Mouse (Mus musculus) midbrain, embryonic 12.5 days (tissue): ENCODE measurements at regions not wholly inside any gene's neighbourhood (a gene's known extent, or its start where the extent isn't known, plus 50 kb on each side); places are given as distances from the start of the nearest gene placed in this dataset.

Experiments used
- ATAC-seq: fragments of 200-750 bp; cut with Nextera tagmentation; 2 replicates; pipeline ENCODE4 v1.8.0; 2017; ENCODE audit warnings: low read depth, moderate TSS enrichment, moderate library complexity; ENCODE audit not compliant: low FRiP score
- H3K27ac ChIP-seq: fragments of 300-500 bp; sonication (generic); replicated peaks from 2 replicates; pipeline ENCODE4 v1.5.1; 2016; ENCODE audit warnings: mild to moderate bottlenecking
- H3K27me3 ChIP-seq: fragments of 300-500 bp; sonication (generic); 2 replicates; pipeline ENCODE4 v1.6.1; 2016; ENCODE audit warnings: mild to moderate bottlenecking
- H3K36me3 ChIP-seq: fragments of 300-500 bp; sonication (generic); 2 replicates; pipeline ENCODE4 v1.6.1; 2016
- H3K4me1 ChIP-seq: fragments of 300-500 bp; sonication (generic); 2 replicates; pipeline ENCODE4 v1.6.1; 2016
- H3K4me2 ChIP-seq: fragments of 300-500 bp; sonication (generic); replicated peaks from 2 replicates; pipeline ENCODE4 v1.6.1; 2016; ENCODE audit warnings: mild to moderate bottlenecking, moderate library complexity
- H3K4me3 ChIP-seq: fragments of 300-500 bp; sonication (generic); 2 replicates; pipeline ENCODE4 v1.5.1; 2016; ENCODE audit warnings: mild to moderate bottlenecking
- H3K9ac ChIP-seq: fragments of 300-500 bp; sonication (generic); replicated peaks from 2 replicates; pipeline ENCODE4 v1.6.1; 2016; ENCODE audit warnings: mild to moderate bottlenecking, moderate library complexity
- H3K9me3 ChIP-seq: fragments of 300-500 bp; sonication (generic); 2 replicates; pipeline ENCODE4 v1.6.1; 2016; ENCODE audit warnings: mild to moderate bottlenecking
- WGBS: fragments of 180-500 bp; shearing (Covaris S2); methylation state at CpG from one replicate; pipeline ENCODE4 v1.1.7; 2016; 5-methylcytosine and 5-hydroxymethylcytosine counted together

DNA sequence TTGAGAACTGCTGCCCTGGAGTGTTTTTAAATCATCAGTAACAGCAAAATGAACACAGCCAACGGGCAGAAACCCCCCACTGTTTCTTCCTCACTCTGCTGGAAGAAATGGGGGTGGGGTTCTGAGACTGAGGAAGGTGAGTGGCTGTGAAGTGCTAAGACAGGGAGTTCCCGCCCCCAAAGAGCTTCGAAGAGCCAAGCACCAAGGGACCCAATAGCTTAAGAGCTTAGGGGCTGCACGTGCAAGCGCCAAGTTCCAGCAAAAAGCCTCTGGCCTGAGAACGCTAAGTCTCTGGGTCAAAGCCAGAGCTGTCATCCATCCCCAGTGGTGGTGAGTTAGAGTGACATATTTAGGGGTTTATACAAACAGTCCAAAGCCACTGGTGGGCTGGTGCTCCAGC is 55.1 kb upstream of the Pcbd1 start:
- no peak overlapping the region for H3K27ac ChIP-seq
- no peaks in the 10 kb centered on the region for H3K27me3 ChIP-seq
- H3K36me3 ChIP-seq = no peaks in the 10 kb centered on the region
- no peak overlapping the region for H3K4me2 ChIP-seq
- H3K9me3 ChIP-seq = no peaks in the 10 kb centered on the region
- no peak overlapping the region for H3K4me3 ChIP-seq
- no peak for ATAC-seq
- no peak overlapping the region for H3K9ac ChIP-seq
- H3K4me1 ChIP-seq = no peaks in the 10 kb centered on the region
- WGBS = 52% methylated on average over 6 of the region's 6 CpGs

DNA sequence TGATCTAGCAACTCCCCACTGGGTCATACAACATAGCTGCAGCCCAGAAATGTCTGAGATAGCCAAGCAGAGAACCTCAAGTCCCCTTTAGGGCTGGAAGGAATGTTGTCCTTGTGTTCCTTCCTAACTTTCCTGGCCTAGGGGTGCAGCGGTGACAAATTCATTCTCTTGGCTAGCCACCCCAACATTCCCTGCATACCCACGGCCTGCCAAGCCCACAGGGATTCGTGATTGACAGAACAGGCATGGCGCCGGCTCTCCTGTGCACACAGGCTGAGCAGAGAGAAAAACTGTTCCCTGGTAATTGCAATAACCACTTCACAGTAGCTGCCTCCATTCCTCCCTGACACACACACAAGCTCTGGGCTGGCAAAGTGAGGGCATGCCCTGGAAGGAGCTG is 60.5 kb upstream of the Pcbd1 start:
- no peak overlapping the region for H3K4me3 ChIP-seq
- 78% methylated on average over 5 of the region's 5 CpGs for WGBS
- H3K27ac ChIP-seq = no peak overlapping the region
- H3K9me3 ChIP-seq = no peaks in the 10 kb centered on the region
- ATAC-seq = no peak
- no peak overlapping the region for H3K4me2 ChIP-seq
- H3K4me1 ChIP-seq = no peaks in the 10 kb centered on the region
- no peaks in the 10 kb centered on the region for H3K36me3 ChIP-seq
- no peak overlapping the region for H3K9ac ChIP-seq
- no peaks in the 10 kb centered on the region for H3K27me3 ChIP-seq

DNA sequence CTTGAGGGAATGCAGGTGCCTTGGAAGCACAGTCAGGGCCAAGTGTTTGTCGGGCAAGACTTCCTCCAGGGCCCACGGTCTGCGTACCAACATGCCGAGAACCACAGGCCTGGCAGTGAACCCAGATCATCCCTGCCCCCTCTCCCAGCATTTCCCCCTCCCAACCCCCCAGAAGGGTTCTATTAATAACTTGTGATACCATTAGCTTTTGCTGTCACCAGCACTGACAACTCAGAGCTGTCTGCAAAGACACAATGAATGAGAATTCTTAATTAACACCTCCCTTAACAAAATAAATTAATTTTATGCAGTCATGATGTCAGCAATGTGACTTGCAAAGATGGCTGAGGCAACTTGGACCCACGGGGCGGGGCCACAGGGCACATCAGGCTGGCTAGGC is 61.9 kb upstream of the Pcbd1 start:
- 86% methylated on average over 6 of the region's 6 CpGs for WGBS
- Histone ChIP-seq H3K27me3 (no peaks in the 10 kb centered on the region), H3K4me1 (no peaks in the 10 kb centered on the region), H3K9ac (no peak overlapping the region), H3K4me3 (no peak overlapping the region), H3K4me2 (no peak overlapping the region), H3K9me3 (no peaks in the 10 kb centered on the region), H3K36me3 (no peaks in the 10 kb centered on the region), H3K27ac (no peak overlapping the region)
- ATAC-seq = no peak

DNA sequence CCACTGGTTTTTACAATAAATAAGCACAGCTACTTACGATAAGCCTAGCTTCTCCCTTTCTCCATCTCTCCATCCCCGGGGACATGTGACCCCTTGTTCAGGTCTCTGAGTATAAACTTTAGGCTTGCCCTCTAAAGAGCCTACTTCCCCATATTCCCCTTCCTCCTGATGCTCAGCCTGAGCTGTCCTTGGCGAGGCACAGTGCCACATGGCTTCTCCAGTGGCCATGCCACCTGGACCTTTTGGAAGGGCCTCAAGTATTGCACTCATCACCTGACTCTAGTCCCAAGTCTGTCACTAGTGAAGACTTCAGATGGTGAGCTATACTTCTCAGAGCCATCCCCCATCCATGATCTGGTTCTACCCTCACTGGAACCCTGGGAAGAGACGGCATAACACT is 64.1 kb upstream of the Pcbd1 start:
- Histone ChIP-seq H3K9ac (no peak overlapping the region), H3K27ac (no peak overlapping the region), H3K4me2 (no peak overlapping the region), H3K4me1 (no peaks in the 10 kb centered on the region), H3K4me3 (no peak overlapping the region), H3K27me3 (no peaks in the 10 kb centered on the region), H3K36me3 (no peaks in the 10 kb centered on the region), H3K9me3 (no peaks in the 10 kb centered on the region)
- no peak for ATAC-seq
- 76% methylated on average over 4 of the region's 4 CpGs for WGBS

DNA sequence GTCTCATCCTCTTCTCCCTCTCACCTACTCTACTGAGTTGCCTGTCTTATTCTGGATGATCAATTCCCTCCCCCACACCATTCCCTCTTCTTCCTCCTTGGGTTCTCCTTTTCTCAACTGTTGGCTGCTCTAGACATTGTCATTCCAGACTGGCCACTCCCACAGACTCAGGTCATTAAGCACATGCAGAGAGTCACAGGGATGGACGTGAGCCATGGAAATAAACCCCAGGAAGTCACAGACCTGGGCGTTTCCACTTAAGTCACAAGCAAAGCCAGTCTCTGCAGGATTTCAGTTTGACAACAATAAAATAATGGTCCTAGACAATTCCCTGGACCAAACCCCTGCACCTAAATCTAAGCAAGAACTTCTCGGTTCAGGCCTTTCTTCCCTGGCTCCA is 65.0 kb upstream of the Pcbd1 start:
- no peak overlapping the region for H3K4me2 ChIP-seq
- H3K27me3 ChIP-seq = no peaks in the 10 kb centered on the region
- H3K36me3 ChIP-seq = no peaks in the 10 kb centered on the region
- H3K4me1 ChIP-seq = no peaks in the 10 kb centered on the region
- WGBS = 50% methylated on average over 3 of the region's 3 CpGs
- no peak overlapping the region for H3K9ac ChIP-seq
- ATAC-seq = no peak
- H3K27ac ChIP-seq = no peak overlapping the region
- no peaks in the 10 kb centered on the region for H3K9me3 ChIP-seq
- H3K4me3 ChIP-seq = no peak overlapping the region

DNA sequence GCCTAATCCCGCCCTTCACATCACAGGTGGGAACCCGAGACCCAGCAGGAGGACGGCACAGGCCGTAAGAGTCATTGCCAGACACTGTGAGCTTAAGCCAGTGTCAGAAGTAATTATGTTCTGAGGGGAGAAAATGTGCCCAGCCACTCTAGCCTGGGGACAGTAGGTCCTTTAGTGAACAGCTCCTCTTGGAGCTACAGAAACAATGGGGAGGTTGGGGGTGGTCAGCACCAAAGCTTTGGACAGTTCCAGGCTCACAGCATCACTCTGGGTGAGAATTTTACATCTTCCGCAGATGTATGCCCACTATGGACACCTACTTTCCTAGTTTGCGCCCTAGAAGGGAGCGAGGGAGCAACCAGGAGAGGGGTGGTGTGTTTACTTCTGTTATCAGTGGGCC is 65.7 kb upstream of the Pcbd1 start:
- H3K9me3 ChIP-seq = no peaks in the 10 kb centered on the region
- no peaks in the 10 kb centered on the region for H3K36me3 ChIP-seq
- H3K4me1 ChIP-seq = no peaks in the 10 kb centered on the region
- no peak overlapping the region for H3K9ac ChIP-seq
- 45% methylated on average over 7 of the region's 7 CpGs for WGBS
- ATAC-seq = no peak
- no peaks in the 10 kb centered on the region for H3K27me3 ChIP-seq
- H3K27ac ChIP-seq = no peak overlapping the region
- no peak overlapping the region for H3K4me2 ChIP-seq
- no peak overlapping the region for H3K4me3 ChIP-seq

DNA sequence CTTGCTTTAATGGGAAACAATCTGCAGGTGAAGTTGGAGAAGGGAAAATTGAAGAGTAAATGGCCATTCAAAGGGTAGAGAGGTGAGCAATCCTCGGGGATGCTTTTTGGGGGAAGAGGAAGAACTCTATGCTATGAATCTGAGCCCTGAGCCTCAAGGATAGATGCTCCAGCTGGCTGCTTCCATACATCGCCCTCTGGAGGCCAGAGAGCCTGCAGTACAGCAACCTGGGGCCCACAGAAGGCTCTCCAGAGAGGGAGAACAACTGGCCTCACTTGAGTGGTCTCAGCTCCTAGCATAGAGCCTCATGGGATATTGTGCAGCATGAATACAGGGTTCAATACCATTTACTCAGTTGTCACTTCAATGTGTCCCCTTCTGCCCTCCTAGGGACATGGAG is 69.6 kb upstream of the Pcbd1 start:
- 20% methylated on average over 2 of the region's 2 CpGs for WGBS
- H3K9me3 ChIP-seq = no peaks in the 10 kb centered on the region

DNA sequence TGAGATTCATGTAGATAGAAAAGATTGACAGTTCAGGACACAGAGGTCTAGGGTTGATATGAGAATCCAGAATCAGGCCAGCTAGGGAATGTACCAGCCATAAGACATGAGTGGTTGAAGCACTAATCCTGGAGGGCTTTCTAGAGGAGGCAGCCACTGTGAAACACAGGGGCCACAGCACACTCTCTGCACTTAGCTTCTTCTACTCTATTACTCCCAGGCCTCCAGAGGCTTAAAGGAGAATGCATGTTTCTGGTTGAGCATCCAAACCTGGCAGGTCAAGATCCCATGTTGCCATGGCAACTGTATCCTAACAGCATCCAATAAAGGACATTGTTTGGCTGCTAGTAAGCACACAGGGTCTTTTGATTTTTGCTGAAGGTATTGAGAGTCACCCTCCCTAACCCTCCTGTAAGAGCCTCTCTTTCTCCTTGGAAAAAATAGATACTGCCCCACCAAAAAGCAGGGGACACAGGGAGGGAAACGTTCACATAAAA is 76.9 kb upstream of the Pcbd1 start:
- Histone ChIP-seq H3K9me3 (no peaks in the 10 kb centered on the region), H3K4me3 (no peak overlapping the region), H3K36me3 (no peaks in the 10 kb centered on the region), H3K4me2 (no peak overlapping the region), H3K9ac (no peak overlapping the region), H3K27me3 (peaks cover 3% of the 10 kb centered on the region; the same call in 1 of the 2 replicates), H3K27ac (no peak overlapping the region), H3K4me1 (0 out of 2 replicates have a peak, but pooled peaks cover 7% of the 10 kb centered on the region)
- no peak for ATAC-seq
- WGBS = 56% methylated on average over 1 of the region's 1 CpGs

More for the DNA sequence above, 69.6 kb upstream of the Pcbd1 start:
- Histone ChIP-seq H3K27me3 (peaks cover 3% of the 10 kb centered on the region; the same call in 1 of the 2 replicates), H3K4me2 (no peak overlapping the region), H3K4me3 (no peak overlapping the region), H3K27ac (no peak overlapping the region), H3K36me3 (no peaks in the 10 kb centered on the region), H3K4me1 (no peaks in the 10 kb centered on the region), H3K9ac (no peak overlapping the region)
- ATAC-seq = no peak

DNA sequence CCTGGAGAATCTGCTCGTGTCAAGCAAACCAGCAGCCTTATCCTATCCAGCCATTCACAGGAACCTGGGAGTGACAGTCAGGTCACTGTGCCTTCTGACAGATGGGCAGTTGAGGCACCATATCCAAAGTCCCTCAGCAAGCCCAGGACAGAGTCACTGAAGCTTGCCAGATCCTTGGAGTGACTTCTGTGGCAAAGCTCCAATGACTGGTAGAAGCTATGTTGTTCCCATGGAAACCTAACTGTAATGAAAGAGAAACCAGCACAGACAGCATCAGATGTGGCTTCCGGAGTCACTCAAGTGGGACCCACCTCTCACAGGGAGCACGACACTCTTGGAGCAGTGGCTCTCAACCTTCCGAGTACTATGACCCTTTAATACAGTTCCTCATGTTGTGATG is 78.4 kb upstream of the Pcbd1 start:
- Histone ChIP-seq H3K4me1 (0 out of 2 replicates have a peak, but pooled peaks cover 7% of the 10 kb centered on the region), H3K9ac (no peak overlapping the region), H3K27me3 (peaks cover 7% of the 10 kb centered on the region; the same call in 1 of the 2 replicates), H3K36me3 (no peaks in the 10 kb centered on the region), H3K4me3 (no peak overlapping the region), H3K4me2 (no peak overlapping the region), H3K9me3 (no peaks in the 10 kb centered on the region), H3K27ac (no peak overlapping the region)
- WGBS = 80% methylated on average over 4 of the region's 4 CpGs
- ATAC-seq = no peak

DNA sequence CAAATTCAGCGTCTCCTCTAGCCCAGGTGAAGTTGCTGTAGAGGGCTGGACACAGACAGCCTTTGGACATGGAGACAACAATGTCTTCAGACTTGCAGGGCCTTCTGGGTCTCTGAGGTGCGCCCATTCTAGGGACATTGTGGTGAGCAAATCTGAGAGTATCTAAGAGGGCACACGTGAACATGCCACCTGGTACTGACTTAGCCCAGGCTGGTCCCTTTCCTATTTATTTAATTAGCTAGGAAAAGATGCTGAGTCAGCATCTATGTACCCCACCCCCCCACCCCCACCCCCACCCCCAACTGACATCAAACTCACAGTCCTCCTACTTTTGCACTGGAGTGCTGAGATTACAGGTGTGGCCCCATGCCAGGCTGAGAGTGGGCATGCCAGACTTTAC is 81.7 kb upstream of the Pcbd1 start:
- H3K4me2 ChIP-seq = no peak overlapping the region
- no peak for ATAC-seq
- 0 out of 2 replicates have a peak, but pooled peaks cover 6% of the 10 kb centered on the region for H3K4me1 ChIP-seq
- H3K36me3 ChIP-seq = no peaks in the 10 kb centered on the region
- 0 out of 2 replicates have a peak, but pooled peaks cover 7% of the 10 kb centered on the region for H3K27me3 ChIP-seq
- H3K9me3 ChIP-seq = no peaks in the 10 kb centered on the region
- H3K9ac ChIP-seq = no peak overlapping the region
- WGBS = 93% methylated on average over 3 of the region's 3 CpGs
- no peak overlapping the region for H3K27ac ChIP-seq
- H3K4me3 ChIP-seq = no peak overlapping the region

DNA sequence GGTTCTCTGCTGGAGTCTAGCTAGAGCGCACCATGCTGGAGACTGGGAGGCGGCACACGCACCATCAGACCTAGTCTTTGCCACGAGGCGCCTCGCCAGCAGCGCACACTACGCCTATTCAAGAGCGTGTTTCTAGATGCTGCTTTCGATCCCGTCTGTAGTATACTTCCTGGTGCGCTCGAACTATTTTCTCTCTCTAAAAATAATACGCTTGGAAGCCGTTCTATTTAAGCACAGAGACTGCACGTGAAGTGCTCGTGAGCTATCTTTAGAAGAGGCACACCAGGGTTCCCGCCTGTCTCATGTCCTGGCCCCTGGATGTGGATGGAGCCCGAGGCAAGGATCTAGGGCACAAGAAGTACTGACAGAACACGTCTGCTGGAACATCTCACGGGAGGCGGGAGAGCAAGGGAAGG is 87.4 kb upstream of the Pcbd1 start:
- Histone ChIP-seq H3K27ac (no peak overlapping the region), H3K9me3 (peaks cover 6% of the 10 kb centered on the region; the same call in 1 of the 2 replicates), H3K27me3 (0 out of 2 replicates have a peak, but pooled peaks cover 14% of the 10 kb centered on the region), H3K4me1 (no peaks in the 10 kb centered on the region), H3K4me3 (no peak overlapping the region), H3K36me3 (no peaks in the 10 kb centered on the region), H3K9ac (no peak overlapping the region), H3K4me2 (no peak overlapping the region)
- 94% methylated on average over 22 of the region's 22 CpGs for WGBS
- ATAC-seq = no peak

DNA sequence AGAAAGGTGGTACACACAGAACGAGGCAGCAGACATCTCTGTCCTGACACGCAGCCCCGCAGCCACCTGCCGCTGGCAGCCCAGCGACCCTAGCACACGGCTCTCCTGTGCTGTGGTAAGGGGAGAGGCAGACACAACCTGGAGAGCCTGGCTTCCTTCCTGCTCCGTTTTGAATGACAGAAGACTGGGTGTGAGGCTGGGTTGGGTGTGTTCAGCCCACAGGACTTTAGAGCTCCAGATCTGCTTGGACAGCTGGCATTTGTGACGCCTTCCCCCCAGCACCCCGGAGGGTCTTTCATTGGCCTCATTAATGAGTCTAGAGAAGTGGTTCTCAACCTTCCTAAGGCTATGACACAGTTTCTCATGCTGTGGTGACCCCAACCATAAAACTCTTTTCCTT is 91.7 kb upstream of the Pcbd1 start:
- Histone ChIP-seq H3K4me1 (no peaks in the 10 kb centered on the region), H3K4me3 (no peak overlapping the region), H3K4me2 (no peak overlapping the region), H3K36me3 (no peaks in the 10 kb centered on the region), H3K9ac (no peak overlapping the region), H3K27ac (no peak overlapping the region), H3K9me3 (peaks cover 12% of the 10 kb centered on the region; the same call in 1 of the 2 replicates), H3K27me3 (0 out of 2 replicates have a peak, but pooled peaks cover 7% of the 10 kb centered on the region)
- 72% methylated on average over 9 of the region's 9 CpGs for WGBS
- no peak for ATAC-seq
